Mouse (Mus musculus) central nervous system, embryonic 11.5 days (tissue): ENCODE data around the gene Fga. TPM values are rescaled to one million over a fixed set of nuclear protein-coding genes. Genes with fewer than 3 reads are reported as not detected.

Source experiments
- polyA plus RNA-seq: library from polyadenylated mRNA; depleted of rRNA; stranded (reverse); fragments of >200 nt; gene quantifications from 2 replicates; pipeline ENCODE4 v1.2.3, GENCODE M21; 2012; rRNA removed

Fga gene
- 3.0 and 9.4 TPM in 2 replicates for polyA plus RNA-seq

GRCm38 (mm10) chr3:83025475-83026301, at the start of gene Fga:
Gene Fga, plus strand, starts transcription at chr3:83026076.

GRCm38 (mm10) chr3:83007557-83007956, 18.3 kb upstream of the Fga start, which contains the start of gene Fgg:
Gene Fgg, plus strand, starts transcription at chr3:83007724.

GRCm38 (mm10) chr3:83049680-83050079, 23.8 kb downstream of the Fga start, which contains the start of gene Fgb:
Gene Fgb, minus strand, starts transcription at chr3:83049863.

GRCm38 (mm10) chr3:83055281-83056038, 29.6 kb downstream of the Fga start, which contains the start of gene Plrg1:
Gene Plrg1, plus strand, starts transcription at chr3:83055522.

Other genes with a start within 250 kb of the Fga start
- 1.6 and 2.2 TPM in 2 replicates for gene Rbm46, start 149.6 kb upstream of the Fga start, polyA plus RNA-seq
- 0.01 and 0.02 TPM in 2 replicates for gene Lrat, start 122.1 kb upstream of the Fga start, polyA plus RNA-seq
- gene Fgg, start 18.4 kb upstream of the Fga start, polyA plus RNA-seq, result 4.2 and 10.2 TPM in 2 replicates
- gene Fgb, start 23.8 kb downstream of the Fga start, polyA plus RNA-seq, result 4.3 and 10.8 TPM in 2 replicates
- gene Plrg1, start 29.4 kb downstream of the Fga start, polyA plus RNA-seq, result 90.4 and 124 TPM in 2 replicates
- gene Dchs2, start 101.9 kb downstream of the Fga start, polyA plus RNA-seq, result 0.22 and 0.46 TPM in 2 replicates